Mouse (Mus musculus): Measurements from ENCODE around the gene Phldb3.

DNA sequence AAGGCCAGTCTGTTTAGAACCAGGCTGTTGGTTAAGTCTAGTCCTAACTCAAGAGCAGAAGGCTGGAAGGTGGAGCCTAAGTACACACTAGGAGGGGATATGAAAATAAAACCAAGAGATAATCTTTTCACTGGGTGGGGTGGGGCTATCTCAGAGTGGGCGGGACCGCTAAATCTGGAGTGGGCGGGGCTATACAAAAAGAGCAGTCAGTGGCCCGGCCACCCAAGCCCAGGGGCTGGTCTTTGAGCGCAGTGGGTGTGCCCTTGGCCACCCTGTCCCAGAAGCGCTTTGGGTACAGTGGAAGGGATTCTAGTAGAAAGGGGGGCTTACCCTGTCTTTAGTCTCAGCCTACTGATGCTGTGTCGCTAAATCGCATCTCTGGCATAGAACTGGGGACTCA is 23.7 kb upstream of the Phldb3 start:
- TF ChIP-seq CTCF (IDR thresholded peaks at IDR 0.05; ENCODE audit: extremely low read depth, insufficient read depth, insufficient read length, insufficient replicate concordance) (no peak), POLR2A (IDR thresholded peaks at IDR 0.05; ENCODE audit: low read depth, low read length) (no peak)
